Mouse (Mus musculus) stomach, postnatal 0 days (tissue): ENCODE results near the gene Ube2e3.

Experiments
- CTCF ChIP-seq: IDR thresholded peaks from 2 replicates; pipeline ENCODE4 v1.5.1; 2016; ENCODE audit warnings: antibody characterized with exemption, low read depth, mild to moderate bottlenecking, moderate library complexity
- EP300 ChIP-seq: optimal IDR thresholded peaks from 2 replicates; pipeline ENCODE3; 2016; ENCODE audit warnings: antibody characterized with exemption

- TF ChIP-seq CTCF (no peak), EP300 (no peak)
These were observed 97.1 kb downstream of the Ube2e3 start for GRCm38 (mm10) chr2:78964995-78965394.
